Mouse (Mus musculus) cerebellum, adult 2 months (tissue): ENCODE results near the gene Rbm8a. TPM values are rescaled to one million over a fixed set of nuclear protein-coding genes. Genes with fewer than 3 reads are reported as not detected.
A peak's percentile ranks its signal among the peaks of the same experiment; 100 is the strongest.

Source experiments
- DNase-seq, 2 experiments: peaks; one replicate each; pipeline ENCODE4 v3.0.0; 2021
- H3K27ac ChIP-seq: fragments of 200-500 bp; 2 replicates; pipeline ENCODE4 v1.5.1; 2012; ENCODE audit warnings: low read length, control low read depth, inconsistent platforms; ENCODE audit not compliant: insufficient read depth
- H3K27me3 ChIP-seq: fragments of 200-500 bp; 2 replicates; pipeline ENCODE4 v1.6.1; 2012; ENCODE audit warnings: inconsistent platforms, mild to moderate bottlenecking, low read length, moderate library complexity; ENCODE audit not compliant: control insufficient read depth, insufficient read depth
- H3K4me1 ChIP-seq: fragments of 200-500 bp; 2 replicates; pipeline ENCODE4 v1.6.1; 2011; ENCODE audit warnings: low read length; ENCODE audit not compliant: control insufficient read depth, insufficient read depth
- H3K4me3 ChIP-seq: fragments of 200-500 bp; replicated peaks from 2 replicates; pipeline ENCODE3; 2011; ENCODE audit warnings: mild to moderate bottlenecking, low read depth, low read length, control low read depth; ENCODE audit not compliant: insufficient read depth
- CTCF ChIP-seq: fragments of 200-500 bp; IDR thresholded peaks from 2 replicates; pipeline ENCODE4 v1.5.1; 2011; ENCODE audit warnings: low read depth, mild to moderate bottlenecking, control low read depth, low read length, moderate library complexity, borderline replicate concordance; ENCODE audit not compliant: insufficient read depth
- POLR2A ChIP-seq: fragments of 200-500 bp; IDR thresholded peaks from 2 replicates; pipeline ENCODE4 v1.6.1; 2011; ENCODE audit warnings: low read length, control low read depth, borderline replicate concordance; ENCODE audit not compliant: insufficient read depth
- WGBS: fragments of 180-500 bp; shearing (Covaris S2); methylation state at CpG from one replicate; pipeline ENCODE4 v1.1.7; 2018; 5-methylcytosine and 5-hydroxymethylcytosine counted together
- polyA plus RNA-seq: library from polyadenylated mRNA; depleted of rRNA; stranded (reverse); fragments of >200 nt; gene quantifications from 2 replicates; pipeline ENCODE4 v1.2.3, GENCODE M21; 2012

The Rbm8a gene
- polyA plus RNA-seq, 1 experiment, result 45.4 TPM

GRCm38 (mm10) chr3:96668424-96669067 is 38.8 kb downstream of the Rbm8a start:
- Histone ChIP-seq H3K4me3 (no peak overlapping the region), H3K27ac (no peak overlapping the region), H3K27me3 (no peaks in the 10 kb centered on the region), H3K4me1 (no peaks in the 10 kb centered on the region; the same call in 1 of the 2 replicates)
- TF ChIP-seq POLR2A (no peak), CTCF (no peak)
- no peak for DNase-seq
- 83% methylated on average over 5 of the region's 5 CpGs for WGBS

GRCm38 (mm10) chr3:96669727-96670468 is 40.2 kb downstream of the Rbm8a start, which contains the start of gene Ankrd35:
TSS of gene Ankrd35 (plus strand) at chr3:96670131.
- Histone ChIP-seq H3K27me3 (no peaks in the 10 kb centered on the region), H3K4me3 (peak within 1 kb of the TSS; percentile 68), H3K4me1 (no peaks in the 10 kb centered on the region), H3K27ac (no peak within 1 kb of the TSS)
- peak; percentile 82 to 86 for DNase-seq
- WGBS, result 5% methylated on average over 35 of the region's 35 CpGs
- TF ChIP-seq POLR2A (peak; percentile 13; the same call in 1 of the 2 replicates), CTCF (no peak)

- TF ChIP-seq CTCF (no peak), POLR2A (no peak)
- no peaks in the 10 kb centered on the region for H3K27me3 ChIP-seq
- H3K27ac ChIP-seq, result no peak overlapping the region
- H3K4me3 ChIP-seq, result no peak overlapping the region
- H3K4me1 ChIP-seq, result no peaks in the 10 kb centered on the region
- 96% methylated on average over 5 of the region's 5 CpGs for WGBS
- no peak for DNase-seq
Observed at GRCm38 (mm10) chr3:96671519-96671918, 41.8 kb downstream of the Rbm8a start.

- DNase-seq, result no peak
- WGBS, result 74% methylated on average over 4 of the region's 4 CpGs
- H3K4me3 ChIP-seq, result no peak overlapping the region
Observed at GRCm38 (mm10) chr3:96673514-96673913, 43.8 kb downstream of the Rbm8a start.

GRCm38 (mm10) chr3:96674442-96674841 is 44.7 kb downstream of the Rbm8a start:
- H3K4me1 ChIP-seq, result no peaks in the 10 kb centered on the region
- WGBS, result 77% methylated on average over 8 of the region's 8 CpGs
- DNase-seq, result no peak
- TF ChIP-seq POLR2A, result no peak
- no peak for TF ChIP-seq CTCF
- no peak overlapping the region for H3K27ac ChIP-seq
- H3K27me3 ChIP-seq, result no peaks in the 10 kb centered on the region
- no peak overlapping the region for H3K4me3 ChIP-seq

More at GRCm38 (mm10) chr3:96673514-96673913, 43.8 kb downstream of the Rbm8a start:
- no peaks in the 10 kb centered on the region for H3K27me3 ChIP-seq
- H3K27ac ChIP-seq, result no peak overlapping the region
- H3K4me1 ChIP-seq, result no peaks in the 10 kb centered on the region
- no peak for TF ChIP-seq POLR2A
- TF ChIP-seq CTCF, result no peak

GRCm38 (mm10) chr3:96675171-96675570 is 45.4 kb downstream of the Rbm8a start:
- 88% methylated on average over 3 of the region's 3 CpGs for WGBS

GRCm38 (mm10) chr3:96675690-96676089 is 46.0 kb downstream of the Rbm8a start:
- Histone ChIP-seq H3K27ac (no peak overlapping the region), H3K4me1 (no peaks in the 10 kb centered on the region), H3K4me3 (no peak overlapping the region), H3K27me3 (no peaks in the 10 kb centered on the region)
- DNase-seq, result no peak
- TF ChIP-seq POLR2A, result no peak
- 46% methylated on average over 3 of the region's 3 CpGs for WGBS

More at GRCm38 (mm10) chr3:96675171-96675570, 45.4 kb downstream of the Rbm8a start:
- no peak for DNase-seq
- Histone ChIP-seq H3K27me3 (no peaks in the 10 kb centered on the region), H3K4me3 (no peak overlapping the region), H3K27ac (no peak overlapping the region), H3K4me1 (no peaks in the 10 kb centered on the region)
- TF ChIP-seq CTCF (no peak), POLR2A (no peak)

GRCm38 (mm10) chr3:96678456-96678855 is 48.7 kb downstream of the Rbm8a start:
- Histone ChIP-seq H3K4me3 (no peak overlapping the region), H3K4me1 (no peaks in the 10 kb centered on the region), H3K27ac (no peak overlapping the region), H3K27me3 (no peaks in the 10 kb centered on the region)
- WGBS, result 68% methylated on average over 7 of the region's 7 CpGs
- DNase-seq, result no peak
- TF ChIP-seq POLR2A (no peak), CTCF (no peak)
